Mouse (Mus musculus): ENCODE data around the gene Mrgpra9.

DNA sequence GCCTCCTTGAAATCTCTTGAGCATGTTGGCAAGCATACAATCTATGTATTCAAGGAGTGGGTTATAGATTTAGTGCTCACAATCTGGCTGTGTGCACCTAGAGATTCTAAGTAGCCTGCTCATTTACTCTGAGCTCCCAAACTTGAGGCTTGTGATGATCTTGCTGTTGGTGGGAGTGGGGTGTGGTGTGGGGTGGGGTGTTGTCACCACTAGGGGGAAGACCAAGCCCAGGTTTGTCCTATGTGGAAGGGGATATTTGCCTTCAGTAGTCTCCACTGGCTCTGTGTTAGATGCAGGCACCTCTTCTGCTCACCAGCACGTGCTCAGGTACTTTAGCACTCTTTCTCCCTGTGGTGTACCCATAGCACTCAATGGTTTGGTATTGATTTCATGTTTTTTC lies 57.4 kb downstream of the Mrgpra9 start:
- TF ChIP-seq GATA1 (IDR thresholded peaks at IDR 0.05; ENCODE audit: borderline replicate concordance, low read length): no peak
- TF ChIP-seq FLI1 (IDR thresholded peaks at IDR 0.05; ENCODE audit: low read length): no peak

Data from megakaryocyte, embryonic 14.5 days (primary cell).